In the genomic region with DNA sequence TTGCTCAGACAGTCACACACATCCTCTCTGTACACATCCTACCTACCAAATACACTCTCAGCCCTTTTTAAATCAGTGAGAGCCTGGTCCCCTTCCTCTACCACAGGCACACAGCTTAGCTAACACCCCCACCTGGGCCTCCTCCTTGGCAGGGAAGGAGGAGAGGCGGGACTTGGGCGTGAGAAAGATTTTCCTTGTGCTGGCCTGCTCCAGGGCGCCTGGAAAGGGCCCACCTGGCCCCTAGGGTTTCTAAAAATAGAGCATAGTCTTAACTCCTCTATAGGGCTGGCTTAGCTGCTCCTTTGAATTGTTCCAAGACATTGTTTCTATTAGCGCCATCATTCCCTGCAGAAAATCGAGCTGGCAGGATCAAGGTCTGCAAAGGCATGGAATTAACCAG, we compare ENCODE assay signal across 11 mouse cellular contexts. TPM values are rescaled to one million over a fixed set of nuclear protein-coding genes. Genes with fewer than 3 reads are reported as not detected.
DNase-seq lines count a peak whose midpoint lies in the region; ATAC-seq and TF ChIP-seq lines count a peak whose summit lies in the region.
"Had no signal": no experiment of that assay in that cellular context is flagged by ENCODE, and none has a peak within 500 bp of the region (broad histone marks: within the 10 kb centered on the region; RNA-seq: fewer than 3 reads in every experiment).

No protein-coding gene starts in this region.

- H3K27me3 ChIP-seq in liver, embryonic 12.5 days (replicated peaks) = peaks cover 21% of the 10 kb centered on the region
- H3K27me3 ChIP-seq in kidney, adult 2 months (replicated peaks; ENCODE audit: control insufficient read depth, insufficient read depth, low read length) = no peaks in the 10 kb centered on the region
- H3K27me3 ChIP-seq in lung, embryonic 16.5 days (ENCODE audit: control insufficient read depth, insufficient read depth, low read depth, low read length) = peaks cover 6% of the 10 kb centered on the region; the same call in 1 of the 2 replicates

- no peak for TF ChIP-seq CTCF in kidney, adult 2 months (conservative IDR thresholded peaks at IDR 0.05; ENCODE audit: insufficient read depth, insufficient read length, low read depth, low read length)

- no peak for TF ChIP-seq POLR2A in kidney, adult 2 months (IDR thresholded peaks at IDR 0.05; ENCODE audit: low read depth, low read length)

- H3K4me2 ChIP-seq in liver, embryonic 12.5 days = no peak overlapping the region
- H3K4me2 ChIP-seq in lung, embryonic 16.5 days (ENCODE audit: low read depth, low read length) = peak overlapping the region; percentile 5
- H3K4me2 ChIP-seq: midbrain, embryonic 11.5 days had no signal

- H3K36me3 ChIP-seq in liver, embryonic 12.5 days = no peaks in the 10 kb centered on the region
- H3K36me3 ChIP-seq in kidney, adult 2 months (ENCODE audit: control insufficient read depth, insufficient read depth, low read length) = no peaks in the 10 kb centered on the region
- H3K36me3 ChIP-seq in lung, embryonic 16.5 days (ENCODE audit: control insufficient read depth, insufficient read depth, low read length) = no peaks in the 10 kb centered on the region

- no peak for ATAC-seq in liver, embryonic 12.5 days
- peak; percentile 74 for ATAC-seq in lung, embryonic 16.5 days (ENCODE audit: low read depth)

- H3K9ac ChIP-seq in liver, embryonic 12.5 days = no peak overlapping the region
- peak overlapping the region; percentile 14; the same call in 1 of the 2 replicates for H3K9ac ChIP-seq in lung, embryonic 16.5 days (ENCODE audit: low read length)

- H3K4me1 ChIP-seq in liver, embryonic 12.5 days = peaks cover 37% of the 10 kb centered on the region
- peaks cover 27% of the 10 kb centered on the region for H3K4me1 ChIP-seq in kidney, adult 2 months (ENCODE audit: control insufficient read depth, insufficient read depth, low read length)
- peaks cover 27% of the 10 kb centered on the region for H3K4me1 ChIP-seq in lung, embryonic 16.5 days (replicated peaks; ENCODE audit: control insufficient read depth, insufficient read depth, low read length)

- H3K4me3 ChIP-seq in liver, embryonic 12.5 days = no peak overlapping the region
- H3K4me3 ChIP-seq in kidney, adult 2 months (ENCODE audit: insufficient read depth, low read depth, low read length) = no peak overlapping the region
- no peak overlapping the region for H3K4me3 ChIP-seq in lung, embryonic 16.5 days (ENCODE audit: low read length)

- H3K9me3 ChIP-seq in liver, embryonic 12.5 days (replicated peaks) = no peaks in the 10 kb centered on the region
- no peaks in the 10 kb centered on the region for H3K9me3 ChIP-seq in lung, embryonic 16.5 days (ENCODE audit: control insufficient read depth, low read length)

- no peak overlapping the region for H3K27ac ChIP-seq in liver, embryonic 12.5 days
- peak overlapping the region; percentile 36 for H3K27ac ChIP-seq in kidney, adult 2 months (ENCODE audit: insufficient read depth, low read depth, low read length)
- peak overlapping the region; percentile 85 for H3K27ac ChIP-seq in lung, embryonic 16.5 days (ENCODE audit: low read length)

- 54% methylated on average over 5 of the region's 5 CpGs for WGBS in liver, embryonic 12.5 days (ENCODE audit: insufficient replicate concordance)
- 34% methylated on average over 5 of the region's 5 CpGs for WGBS in kidney, adult 2 months
- WGBS in lung, embryonic 16.5 days = 9% methylated on average over 5 of the region's 5 CpGs

- peak; percentile 29 for DNase-seq in liver
- peak; percentile 35 for DNase-seq in gastrocnemius, postnatal 25 days
- DNase-seq in kidney, adult 2 months = peak; percentile 74
- no peak for DNase-seq in embryo, embryonic 10 days (ENCODE audit: low spot score)
- DNase-seq in thymus, postnatal 4 days = no peak
- no peak for DNase-seq in frontal cortex, postnatal 14 days (ENCODE audit: low spot score in 2 of 2)
- DNase-seq: adrenal gland, adult 2 months; cerebellum, adult 9-11 months had no signal

RNA-seq across cellular contexts. Expression of a gene that starts 35.0 kb away (rescaled TPM):
- polyA plus RNA-seq in liver, embryonic 12.5 days (2016; fragmentation: Nextera tagmentation; extraction: Ambion mirVana) = 4.5 and 4.9 TPM in 2 replicates
- total RNA-seq in gastrocnemius, postnatal 25 days (2021) = under 1 TPM; 0.43 to 0.62 TPM
- polyA plus RNA-seq in kidney, adult 2 months (2012; rRNA removed) = 41.0 and 44.4 TPM in 2 replicates
- polyA plus RNA-seq in lung, embryonic 16.5 days (2015; fragmentation: Nextera tagmentation; extraction: Ambion mirVana) = 11.4 and 12.6 TPM in 2 replicates

RNA-seq across cellular contexts. Expression of a gene that starts 35.4 kb away (rescaled TPM):
- 2.4 and 2.9 TPM in 2 replicates for polyA plus RNA-seq in liver, embryonic 12.5 days (2016; fragmentation: Nextera tagmentation; extraction: Ambion mirVana)
- total RNA-seq in gastrocnemius, postnatal 25 days (2021) = 1 to 10 TPM in 1 of 2 experiments, under 1 TPM in 1; 0.75 to 1.5 TPM
- polyA plus RNA-seq in kidney, adult 2 months (2012; rRNA removed) = 12.3 and 13.0 TPM in 2 replicates
- 2.0 and 2.5 TPM in 2 replicates for polyA plus RNA-seq in lung, embryonic 16.5 days (2015; fragmentation: Nextera tagmentation; extraction: Ambion mirVana)

Comparison
In these comparisons a context has a peak if more than half of its experiments do, and no peak if none do; other contexts are left out.
1. DNase-seq: peak in liver (single experiment), gastrocnemius, postnatal 25 days (single experiment) and kidney, adult 2 months (single experiment); none in embryo, embryonic 10 days (single experiment), thymus, postnatal 4 days (single experiment) and frontal cortex, postnatal 14 days (0 of 2).